Mouse (Mus musculus): ENCODE measurements around the gene Ryr3. TPM values are rescaled to one million over a fixed set of nuclear protein-coding genes. Genes with fewer than 3 reads are reported as not detected.

Ryr3 gene
- polyA plus RNA-seq, 1 experiment from 2014 or later, result 5.6 TPM

- ATAC-seq (ENCODE audit: low FRiP score), result peak; percentile 65; the same call in 1 of the 2 replicates
- Histone ChIP-seq H3K4me1 (no peaks in the 10 kb centered on the region), H3K27ac (replicated peaks) (no peak overlapping the region), H3K4me2 (no peak overlapping the region), H3K9me3 (replicated peaks) (no peaks in the 10 kb centered on the region), H3K36me3 (no peaks in the 10 kb centered on the region), H3K4me3 (replicated peaks) (no peak overlapping the region), H3K9ac (replicated peaks) (no peak overlapping the region), H3K27me3 (replicated peaks) (no peaks in the 10 kb centered on the region)
- 51% methylated on average over 3 of the region's 3 CpGs for WGBS
These were observed 394.2 kb downstream of the Ryr3 start for GRCm38 (mm10) chr2:112822721-112823120.

GRCm38 (mm10) chr2:112819059-112819458, 397.8 kb downstream of the Ryr3 start:
- Histone ChIP-seq H3K4me1 (no peaks in the 10 kb centered on the region), H3K9ac (replicated peaks) (no peak overlapping the region), H3K36me3 (no peaks in the 10 kb centered on the region), H3K4me2 (no peak overlapping the region), H3K27ac (replicated peaks) (no peak overlapping the region), H3K9me3 (replicated peaks) (no peaks in the 10 kb centered on the region), H3K27me3 (replicated peaks) (no peaks in the 10 kb centered on the region), H3K4me3 (replicated peaks) (no peak overlapping the region)
- 34% methylated on average over 2 of the region's 2 CpGs for WGBS
- 0 out of 2 replicates have a peak, but pooled peaks have one; percentile 26 for ATAC-seq (ENCODE audit: low FRiP score)

GRCm38 (mm10) chr2:112816976-112817375, 399.9 kb downstream of the Ryr3 start:
- Histone ChIP-seq H3K4me2 (no peak overlapping the region), H3K4me1 (no peaks in the 10 kb centered on the region), H3K4me3 (replicated peaks) (no peak overlapping the region), H3K27ac (replicated peaks) (no peak overlapping the region), H3K9me3 (replicated peaks) (no peaks in the 10 kb centered on the region), H3K9ac (replicated peaks) (no peak overlapping the region), H3K27me3 (replicated peaks) (no peaks in the 10 kb centered on the region), H3K36me3 (no peaks in the 10 kb centered on the region)
- WGBS, result 28% methylated on average over 3 of the region's 3 CpGs
- ATAC-seq (ENCODE audit: low FRiP score), result no peak

GRCm38 (mm10) chr2:112815960-112816359, 400.9 kb downstream of the Ryr3 start:
- 90% methylated on average over 3 of the region's 3 CpGs for WGBS
- Histone ChIP-seq H3K4me1 (no peaks in the 10 kb centered on the region), H3K4me2 (no peak overlapping the region), H3K9ac (replicated peaks) (no peak overlapping the region), H3K27me3 (replicated peaks) (no peaks in the 10 kb centered on the region), H3K36me3 (no peaks in the 10 kb centered on the region), H3K27ac (replicated peaks) (no peak overlapping the region), H3K4me3 (replicated peaks) (no peak overlapping the region), H3K9me3 (replicated peaks) (no peaks in the 10 kb centered on the region)
- ATAC-seq (ENCODE audit: low FRiP score), result no peak

- no peak overlapping the region for H3K4me2 ChIP-seq
- H3K9me3 ChIP-seq (replicated peaks), result no peaks in the 10 kb centered on the region
- no peaks in the 10 kb centered on the region for H3K36me3 ChIP-seq
- no peaks in the 10 kb centered on the region for H3K27me3 ChIP-seq (replicated peaks)
- no peak overlapping the region for H3K27ac ChIP-seq (replicated peaks)
- H3K9ac ChIP-seq (replicated peaks), result no peak overlapping the region
- ATAC-seq (ENCODE audit: low FRiP score), result peak; percentile 76
- 73% methylated on average over 5 of the region's 5 CpGs for WGBS
- no peaks in the 10 kb centered on the region for H3K4me1 ChIP-seq
- no peak overlapping the region for H3K4me3 ChIP-seq (replicated peaks)
These were observed 404.1 kb downstream of the Ryr3 start for GRCm38 (mm10) chr2:112812637-112813402.

GRCm38 (mm10) chr2:112806015-112806414, 410.9 kb downstream of the Ryr3 start:
- Histone ChIP-seq H3K27ac (replicated peaks) (no peak overlapping the region), H3K36me3 (no peaks in the 10 kb centered on the region), H3K9me3 (replicated peaks) (no peaks in the 10 kb centered on the region), H3K4me3 (replicated peaks) (no peak overlapping the region), H3K4me1 (no peaks in the 10 kb centered on the region), H3K4me2 (no peak overlapping the region), H3K9ac (replicated peaks) (no peak overlapping the region), H3K27me3 (replicated peaks) (no peaks in the 10 kb centered on the region)
- ATAC-seq (ENCODE audit: low FRiP score), result no peak
- WGBS, result 77% methylated on average over 2 of the region's 2 CpGs

- Histone ChIP-seq H3K4me1 (no peaks in the 10 kb centered on the region), H3K9me3 (replicated peaks) (no peaks in the 10 kb centered on the region), H3K36me3 (no peaks in the 10 kb centered on the region), H3K4me2 (no peak overlapping the region), H3K9ac (replicated peaks) (no peak overlapping the region), H3K27ac (replicated peaks) (no peak overlapping the region), H3K4me3 (replicated peaks) (no peak overlapping the region), H3K27me3 (replicated peaks) (no peaks in the 10 kb centered on the region)
- ATAC-seq (ENCODE audit: low FRiP score), result peak; percentile 79
- WGBS, result 10% methylated on average over 8 of the region's 8 CpGs
These were observed 416.9 kb downstream of the Ryr3 start for GRCm38 (mm10) chr2:112799995-112800353.

GRCm38 (mm10) chr2:112799351-112799994, 417.4 kb downstream of the Ryr3 start:
- H3K4me1 ChIP-seq, result no peaks in the 10 kb centered on the region
- no peaks in the 10 kb centered on the region for H3K36me3 ChIP-seq
- H3K9ac ChIP-seq (replicated peaks), result no peak overlapping the region
- no peak overlapping the region for H3K27ac ChIP-seq (replicated peaks)
- no peaks in the 10 kb centered on the region for H3K27me3 ChIP-seq (replicated peaks)
- no peak overlapping the region for H3K4me2 ChIP-seq
- no peak for ATAC-seq (ENCODE audit: low FRiP score)
- 83% methylated on average over 7 of the region's 7 CpGs for WGBS
- H3K4me3 ChIP-seq (replicated peaks), result no peak overlapping the region
- H3K9me3 ChIP-seq (replicated peaks), result no peaks in the 10 kb centered on the region

GRCm38 (mm10) chr2:112781631-112782030, 435.3 kb downstream of the Ryr3 start:
- H3K27me3 ChIP-seq (replicated peaks), result no peaks in the 10 kb centered on the region
- H3K4me3 ChIP-seq (replicated peaks), result no peak overlapping the region
- H3K27ac ChIP-seq (replicated peaks), result no peak overlapping the region

GRCm38 (mm10) chr2:112774762-112775161, 442.1 kb downstream of the Ryr3 start:
- no peak overlapping the region for H3K9ac ChIP-seq (replicated peaks)
- no peaks in the 10 kb centered on the region for H3K27me3 ChIP-seq (replicated peaks)
- no peak overlapping the region for H3K27ac ChIP-seq (replicated peaks)
- ATAC-seq (ENCODE audit: low FRiP score), result no peak
- no peak overlapping the region for H3K4me3 ChIP-seq (replicated peaks)
- 38% methylated on average over 6 of the region's 6 CpGs for WGBS
- no peaks in the 10 kb centered on the region for H3K9me3 ChIP-seq (replicated peaks)
- no peaks in the 10 kb centered on the region for H3K4me1 ChIP-seq
- no peak overlapping the region for H3K4me2 ChIP-seq
- H3K36me3 ChIP-seq, result no peaks in the 10 kb centered on the region

More at GRCm38 (mm10) chr2:112781631-112782030, 435.3 kb downstream of the Ryr3 start:
- Histone ChIP-seq H3K9me3 (replicated peaks) (no peaks in the 10 kb centered on the region), H3K4me2 (no peak overlapping the region), H3K36me3 (no peaks in the 10 kb centered on the region), H3K4me1 (no peaks in the 10 kb centered on the region), H3K9ac (replicated peaks) (no peak overlapping the region)
- no peak for ATAC-seq (ENCODE audit: low FRiP score)
- whole genome bisulfite sequencing, result 55% methylated on average over 2 of the region's 2 CpGs

- peak; percentile 78; the same call in 1 of the 2 replicates for ATAC-seq (ENCODE audit: low FRiP score)
- no peak overlapping the region for H3K9ac ChIP-seq (replicated peaks)
- no peak overlapping the region for H3K4me3 ChIP-seq (replicated peaks)
- H3K9me3 ChIP-seq (replicated peaks), result no peaks in the 10 kb centered on the region
- H3K4me2 ChIP-seq, result no peak overlapping the region
- no peaks in the 10 kb centered on the region for H3K36me3 ChIP-seq
- H3K27ac ChIP-seq (replicated peaks), result no peak overlapping the region
- H3K4me1 ChIP-seq, result no peaks in the 10 kb centered on the region
- WGBS, result 59% methylated on average over 5 of the region's 5 CpGs
- H3K27me3 ChIP-seq (replicated peaks), result no peaks in the 10 kb centered on the region
These were observed 449.2 kb downstream of the Ryr3 start for GRCm38 (mm10) chr2:112767665-112768064.

- Histone ChIP-seq H3K9me3 (replicated peaks) (no peaks in the 10 kb centered on the region), H3K9ac (replicated peaks) (no peak overlapping the region), H3K27ac (replicated peaks) (no peak overlapping the region), H3K36me3 (no peaks in the 10 kb centered on the region), H3K4me1 (no peaks in the 10 kb centered on the region), H3K4me3 (replicated peaks) (no peak overlapping the region), H3K4me2 (no peak overlapping the region), H3K27me3 (replicated peaks) (no peaks in the 10 kb centered on the region)
- no peak for ATAC-seq (ENCODE audit: low FRiP score)
- 69% methylated on average over 5 of the region's 5 CpGs for WGBS
These were observed 451.9 kb downstream of the Ryr3 start for GRCm38 (mm10) chr2:112765046-112765445.
